Mouse (Mus musculus) frontal cortex, postnatal 25 days (tissue): ENCODE measurements around the gene Cul9.
"Not testable (repeated sequence)": the region's sequence is repeated elsewhere in the genome, so short reads cannot be mapped to it uniquely, and the experiment has no call there.

Source experiments
- DNase-seq, 2 experiments: peaks; one replicate each; pipeline ENCODE4 v3.0.0; 2022; ENCODE audit warnings: low spot score in 2 of 2

Gene Cul9

GRCm38 (mm10) chr17:46503847-46504638 lies 42.1 kb downstream of the Cul9 start:
- DNase-seq, result no peak

GRCm38 (mm10) chr17:46502775-46503174 lies 43.4 kb downstream of the Cul9 start:
- no peak for DNase-seq

- no peak for DNase-seq
These were observed 48.2 kb downstream of the Cul9 start for GRCm38 (mm10) chr17:46497956-46498355.

- peak; percentile 53 to 56 for DNase-seq
These were observed 49.4 kb downstream of the Cul9 start, which contains the start of gene Dnph1 for GRCm38 (mm10) chr17:46496623-46497434. Gene Dnph1, plus strand, starts transcription at chr17:46496711.

DNA sequence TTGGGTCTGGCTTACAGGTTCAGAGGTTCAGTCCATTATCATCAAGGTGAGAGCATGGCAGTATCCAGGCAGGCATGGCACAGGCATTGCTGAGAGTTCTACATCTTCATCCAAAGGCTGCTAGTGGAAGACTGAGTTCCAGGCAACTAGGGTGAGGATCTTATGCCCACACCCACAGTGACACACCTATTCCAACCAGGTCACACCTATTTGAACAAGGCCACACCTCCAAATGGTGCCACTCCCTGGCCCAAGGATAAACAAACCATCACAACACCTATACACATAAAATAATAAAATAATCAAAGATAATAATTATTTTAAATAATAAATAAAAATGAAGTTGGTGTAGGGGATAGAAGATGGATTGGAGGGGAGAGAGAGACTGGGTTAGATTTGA lies 50.1 kb downstream of the Cul9 start:
- DNase-seq, result not testable (repeated sequence)

GRCm38 (mm10) chr17:46495486-46495885 lies 50.7 kb downstream of the Cul9 start:
- no peak for DNase-seq

DNA sequence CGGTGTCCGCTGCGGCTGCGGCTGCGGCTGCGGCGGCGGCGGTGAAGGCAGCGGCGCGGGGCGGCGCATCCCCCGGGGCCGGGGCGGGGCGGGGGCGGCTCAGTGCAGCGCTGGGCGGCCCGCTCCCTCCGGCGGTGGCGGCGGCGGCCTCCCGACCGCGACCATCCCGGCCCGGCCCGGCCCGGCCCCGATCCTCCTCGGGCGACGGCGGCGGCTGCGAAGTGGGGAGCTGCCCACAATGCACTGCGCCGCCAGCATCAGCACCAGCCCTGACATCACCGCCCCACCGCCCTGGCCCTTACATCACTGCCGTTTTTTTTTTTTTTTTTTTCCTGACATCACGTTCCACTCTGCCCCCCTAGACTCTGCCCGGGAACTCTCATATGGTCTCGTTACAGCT lies 58.8 kb downstream of the Cul9 start, which contains the start of gene Ttbk1:
Ttbk1 (minus strand) TSS at position 245 of the 400 bp plus-strand sequence.
- peak in 1 of 2 experiments; percentile 44 for DNase-seq

GRCm38 (mm10) chr17:46486995-46487394 lies 59.2 kb downstream of the Cul9 start:
- DNase-seq, result no peak

- no peak for DNase-seq
These were observed 61.7 kb downstream of the Cul9 start for GRCm38 (mm10) chr17:46484461-46484875.

GRCm38 (mm10) chr17:46484021-46484431 lies 62.2 kb downstream of the Cul9 start:
- DNase-seq, result no peak

- DNase-seq, result peak; percentile 21 to 46
These were observed 62.6 kb downstream of the Cul9 start for GRCm38 (mm10) chr17:46483561-46484001.

DNA sequence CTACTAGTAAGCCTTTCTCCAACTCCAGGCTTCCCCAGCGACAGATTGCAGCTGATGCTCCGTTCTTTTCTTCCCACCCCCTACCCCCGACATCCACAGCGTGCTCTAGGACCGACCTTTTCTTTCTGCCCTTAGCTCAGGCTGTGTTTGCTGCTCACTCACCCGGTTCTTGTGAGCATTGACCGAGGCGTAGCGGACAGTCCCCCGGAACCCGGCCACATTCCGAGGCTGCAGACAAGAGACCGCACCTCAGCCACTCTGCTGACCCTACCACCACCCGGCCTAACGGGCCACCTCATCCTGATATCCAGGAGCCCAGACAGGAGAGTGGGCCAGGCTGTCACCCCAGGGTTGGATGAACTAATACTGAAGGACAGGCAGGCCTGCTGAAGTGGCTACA lies 68.9 kb downstream of the Cul9 start:
- no peak for DNase-seq

DNA sequence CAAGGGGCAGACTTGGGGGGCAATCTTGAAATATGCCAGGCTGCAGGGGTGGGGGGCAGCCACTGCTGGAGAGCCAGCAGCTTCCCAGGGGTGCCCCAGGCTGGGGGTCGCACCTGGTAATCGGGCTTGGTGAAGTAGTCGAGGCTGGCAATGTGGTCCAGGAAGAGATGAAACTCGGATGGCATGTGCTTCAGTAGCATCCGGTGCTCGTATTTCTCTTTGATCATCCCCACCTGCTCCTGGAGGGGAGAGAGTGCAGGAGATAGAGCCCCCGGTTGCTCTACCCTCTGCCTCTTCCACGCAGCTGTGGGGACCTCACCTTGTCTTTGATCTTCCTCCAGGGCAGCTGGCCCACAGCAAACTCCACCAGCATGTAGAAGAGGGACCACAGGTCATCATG lies 69.6 kb downstream of the Cul9 start:
- no peak for DNase-seq

DNA sequence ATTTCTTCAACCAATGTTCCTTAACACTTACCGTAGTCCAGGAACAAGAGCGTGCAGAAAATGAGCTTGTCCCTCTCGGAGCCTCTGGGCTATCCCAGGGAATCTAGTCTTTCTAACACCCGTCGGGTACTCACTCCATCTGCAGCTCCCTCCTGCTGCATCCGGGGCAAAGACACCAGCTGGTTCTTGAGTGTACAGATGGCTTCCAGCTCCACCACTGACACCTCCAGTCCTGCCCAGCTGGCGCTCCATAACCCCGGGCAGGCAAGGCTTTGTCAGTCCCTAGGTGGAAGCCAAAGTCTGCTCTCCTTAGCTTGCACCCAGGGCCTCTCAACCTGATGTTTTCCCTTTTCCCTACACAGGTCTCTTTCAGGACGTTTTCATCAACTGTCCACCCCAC lies 78.4 kb downstream of the Cul9 start:
- DNase-seq, result no peak

- DNase-seq, result no peak
These were observed 84.0 kb downstream of the Cul9 start for GRCm38 (mm10) chr17:46462226-46462625.

DNA sequence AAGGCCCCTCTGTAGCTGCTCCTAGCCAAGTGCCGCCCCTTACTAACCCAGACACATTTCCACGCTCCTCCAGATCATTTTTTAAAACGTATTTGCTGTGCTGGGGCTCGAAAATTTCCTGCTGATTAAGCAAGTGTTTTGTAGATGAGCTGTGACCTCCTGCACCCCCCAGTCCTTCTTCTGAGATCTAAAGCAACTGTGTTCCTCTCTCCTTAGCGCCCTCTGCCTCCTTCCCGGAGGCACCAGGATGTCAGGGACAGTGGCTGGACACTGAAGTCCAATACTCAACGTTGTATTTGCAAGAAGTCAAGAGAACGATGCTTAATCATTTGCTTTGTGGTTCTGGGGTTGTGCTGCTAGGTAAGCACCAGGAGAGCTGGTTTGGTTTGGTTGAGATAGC lies 84.8 kb downstream of the Cul9 start:
- no peak for DNase-seq

GRCm38 (mm10) chr17:46460673-46461072 lies 85.5 kb downstream of the Cul9 start:
- no peak for DNase-seq

GRCm38 (mm10) chr17:46458439-46458838 lies 87.7 kb downstream of the Cul9 start:
- no peak for DNase-seq

DNA sequence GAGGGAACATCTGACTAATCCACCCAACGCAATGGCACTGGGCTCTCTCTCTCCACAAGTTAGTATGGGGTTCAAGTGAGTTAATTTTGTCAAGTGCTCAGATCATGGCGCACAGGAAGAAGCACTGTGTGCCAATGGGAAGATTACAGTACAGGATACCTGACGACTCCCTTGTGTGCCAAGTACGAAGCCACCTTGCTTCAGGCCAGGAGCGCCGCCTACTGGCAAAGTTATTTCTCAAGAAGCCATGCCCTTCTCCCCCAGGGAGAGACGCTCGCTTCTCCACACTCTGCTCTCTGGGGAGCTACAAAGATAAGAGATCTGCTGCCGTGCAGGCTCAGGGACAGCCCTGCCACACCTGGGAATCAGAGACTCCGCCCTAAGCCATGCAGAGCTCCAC lies 88.4 kb downstream of the Cul9 start:
- DNase-seq, result no peak

DNA sequence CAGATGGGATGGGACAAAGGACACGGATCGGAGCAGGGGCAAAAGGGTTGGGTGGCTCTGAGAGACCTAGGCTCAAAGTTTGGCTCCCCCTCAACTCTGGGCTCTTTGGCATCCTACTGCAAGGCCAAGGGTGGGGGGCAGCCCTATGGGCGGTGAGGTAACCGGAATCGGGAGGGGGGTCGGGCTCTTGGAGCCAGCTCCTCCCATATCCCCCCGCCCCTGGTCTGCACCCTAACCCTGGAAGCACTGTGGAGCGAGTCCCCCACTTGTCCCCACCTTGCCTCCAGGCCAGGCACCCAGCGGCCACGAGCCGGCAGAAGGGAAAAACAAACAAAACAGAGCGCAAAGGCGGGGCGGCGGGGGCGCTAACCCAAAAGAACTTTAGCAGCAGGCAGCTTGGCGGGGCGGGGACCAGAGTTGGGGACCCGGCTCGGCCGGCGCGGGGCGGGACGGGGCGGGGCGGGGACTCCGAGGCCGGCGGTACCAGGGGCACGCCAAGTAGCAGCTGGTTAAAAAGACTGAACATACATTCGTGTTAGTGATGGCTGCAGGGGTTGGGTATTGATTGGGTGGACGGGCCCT lies 91.0 kb downstream of the Cul9 start:
- no peak for DNase-seq

GRCm38 (mm10) chr17:46454539-46454938 lies 91.6 kb downstream of the Cul9 start:
- no peak for DNase-seq

- DNase-seq, result no peak
These were observed 92.2 kb downstream of the Cul9 start for GRCm38 (mm10) chr17:46453970-46454411.
